Mouse (Mus musculus): ENCODE results near the gene Pde4d. TPM values are rescaled to one million over a fixed set of nuclear protein-coding genes. Genes with fewer than 3 reads are reported as not detected.

The Pde4d gene
- total RNA-seq, 2 experiments from 2014 or later = 36.9 to 46.8 TPM

DNA sequence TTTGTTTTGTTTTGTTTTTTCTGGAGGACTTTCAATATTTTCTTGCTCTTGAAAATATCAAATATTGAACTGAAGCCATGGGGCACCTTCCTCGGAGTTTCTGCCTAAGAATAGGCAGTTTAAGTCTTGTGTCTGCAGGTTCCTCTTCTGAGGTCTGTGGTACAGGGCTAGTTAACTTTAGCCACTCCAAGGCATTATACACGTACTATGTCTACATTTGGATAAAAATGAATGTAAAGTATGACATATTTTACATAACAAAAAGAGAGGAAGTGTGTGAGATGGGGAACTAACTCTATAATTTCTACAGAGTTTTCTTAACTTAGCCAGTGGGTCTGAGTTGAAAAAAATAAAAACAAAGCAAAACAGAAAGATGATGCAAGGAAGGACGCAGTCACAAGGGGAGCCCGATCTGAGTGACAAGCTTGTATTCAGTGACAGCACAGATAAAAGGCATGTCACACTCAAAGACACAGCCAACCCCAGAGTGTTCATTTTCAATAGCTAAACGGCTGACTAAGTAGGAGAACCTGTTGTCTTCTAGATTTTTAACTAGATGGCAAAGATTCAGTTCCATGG, 812.0 kb downstream of the Pde4d start:
- intact Hi-C loops (cut with DNase I) = no loop called here
- DNase-seq = no peak

DNA sequence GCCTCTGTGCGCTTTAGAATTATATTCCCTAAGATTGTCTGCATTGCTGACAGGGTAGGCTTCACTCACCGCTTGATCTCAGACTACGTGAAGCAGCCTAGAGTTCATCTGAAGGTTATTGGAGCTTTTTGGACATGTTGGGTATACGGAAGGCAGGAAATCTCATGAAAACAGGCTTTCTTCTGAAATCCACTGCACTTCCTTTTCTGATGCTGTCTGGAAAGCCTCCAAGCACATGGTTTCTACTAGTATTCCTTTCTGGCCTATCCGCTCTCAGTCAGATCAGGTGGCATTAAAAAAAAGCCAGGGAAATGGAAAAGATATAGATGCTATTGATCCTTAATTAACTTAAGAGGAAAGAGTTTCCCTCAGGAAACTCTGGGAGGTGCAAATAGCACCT, 812.8 kb downstream of the Pde4d start:
- peak in 1 of 2 experiments; percentile 12 for DNase-seq
- intact Hi-C loops (cut with DNase I) = no loop called here

DNA sequence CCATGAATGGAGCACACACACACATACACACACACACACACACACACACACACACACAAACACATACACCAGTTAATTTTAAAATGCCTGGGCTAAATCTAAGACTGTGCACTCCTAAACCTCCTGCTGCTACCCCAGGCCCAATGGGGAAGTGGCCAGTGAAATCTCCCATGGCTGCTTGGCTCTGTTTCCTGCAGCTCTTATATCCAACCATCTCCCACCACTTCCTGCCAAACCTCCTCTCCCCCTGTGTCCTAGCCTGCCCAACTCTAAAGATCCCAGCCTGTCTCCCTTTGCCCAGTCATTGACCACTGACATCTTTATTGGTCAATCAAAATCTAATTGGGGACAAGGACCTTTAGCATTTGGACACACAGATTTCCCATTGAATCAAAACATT, 814.1 kb downstream of the Pde4d start:
- DNase-seq = no peak
- intact Hi-C loops (cut with DNase I) = no loop called here

DNA sequence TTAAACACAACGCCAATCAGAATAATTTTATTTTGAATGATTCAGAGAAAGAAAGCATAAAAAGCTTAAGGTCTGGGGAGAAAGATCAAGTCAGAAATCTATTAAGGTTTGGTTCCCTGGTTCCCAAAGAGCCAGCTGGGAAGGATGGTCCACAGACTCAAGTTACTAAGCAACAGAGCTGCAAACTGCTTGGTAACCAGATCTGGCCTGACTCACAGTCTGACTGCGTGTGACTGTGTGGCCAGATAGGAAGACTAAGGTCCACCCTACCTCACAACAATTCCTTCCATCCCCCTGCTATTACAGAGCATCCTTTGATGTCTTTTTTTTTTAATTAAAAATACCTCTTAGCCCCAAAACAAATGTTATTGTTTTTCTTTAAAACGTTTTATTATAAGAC, 818.5 kb downstream of the Pde4d start:
- intact Hi-C loops (cut with DNase I) = loop anchor here (5.0 kb wide), 1 partner anchor 36 kb away; no protein-coding TSS in a partner anchor
- no peak for DNase-seq

DNA sequence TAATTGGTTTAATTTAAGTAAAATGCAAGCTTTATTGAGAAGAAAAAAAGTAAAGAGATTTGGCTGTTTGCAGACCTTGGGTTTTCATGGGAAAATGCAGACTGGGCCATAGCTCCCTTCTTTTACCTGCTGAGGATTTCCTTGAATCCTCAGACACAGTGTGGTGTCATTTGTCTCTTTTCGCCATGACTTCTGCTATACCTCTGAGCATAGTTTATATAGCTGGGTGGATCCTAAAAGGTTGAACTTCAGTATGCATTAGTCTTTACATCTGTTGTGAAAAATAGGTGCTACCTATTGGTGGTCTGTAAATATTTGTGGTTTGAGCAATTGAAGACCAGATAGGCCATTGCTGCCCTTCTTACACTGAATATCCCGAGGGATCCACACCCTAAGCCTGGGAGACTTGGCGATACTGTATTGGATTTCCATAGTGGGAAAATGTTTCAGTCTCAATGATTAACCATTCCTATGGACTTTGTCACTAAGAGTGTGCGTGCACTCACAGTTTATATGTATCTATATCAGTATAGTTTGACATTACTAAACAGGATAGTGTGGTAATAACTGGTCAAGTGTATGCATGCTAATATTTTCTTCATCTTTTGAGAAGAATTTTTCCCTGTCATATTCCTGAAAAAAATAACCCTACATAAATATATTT, 819.0 kb downstream of the Pde4d start:
- no peak for DNase-seq
- intact Hi-C loops (cut with DNase I) = loop anchor here (5.0 kb wide), 1 partner anchor 36 kb away; no protein-coding TSS in a partner anchor

DNA sequence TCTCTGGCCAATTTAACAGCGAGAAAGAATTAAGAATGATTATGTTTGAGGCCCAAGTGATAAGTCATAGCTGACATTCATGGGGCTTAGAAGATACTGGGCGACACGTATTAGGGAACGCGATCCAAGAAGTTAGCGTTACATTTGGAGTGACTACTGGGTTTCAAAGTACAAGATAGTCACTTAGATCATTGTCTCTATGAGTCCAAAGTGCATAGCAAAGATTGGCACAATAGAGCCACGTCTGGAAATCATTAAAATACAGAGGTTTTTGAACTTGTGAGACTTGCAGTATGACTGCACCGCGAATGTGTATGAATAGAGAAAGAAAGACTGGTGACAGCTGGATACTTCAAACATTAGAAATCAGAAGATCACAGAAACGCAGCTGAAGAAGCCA, 825.1 kb downstream of the Pde4d start:
- no peak for DNase-seq

DNA sequence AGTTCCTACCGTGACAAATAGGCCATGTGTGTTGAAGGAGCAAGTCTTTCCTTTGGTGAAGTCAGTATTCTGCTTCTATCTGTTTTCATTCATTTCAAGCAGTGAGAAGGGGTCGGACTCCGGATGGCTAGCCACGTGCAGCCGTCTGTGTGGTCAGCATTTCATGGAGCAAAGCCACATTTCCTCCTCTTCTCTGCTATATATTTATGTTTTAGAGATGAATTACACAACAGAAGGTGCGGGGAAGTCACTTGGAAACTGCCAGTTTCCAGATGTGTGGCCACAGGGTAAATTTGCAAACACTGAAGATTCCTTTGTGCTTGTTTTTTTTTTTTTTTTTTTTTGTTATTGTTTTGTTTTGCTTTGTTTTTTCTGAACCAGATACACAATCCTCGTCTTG, 828.0 kb downstream of the Pde4d start:
- intact Hi-C loops (cut with DNase I) = no loop called here
- DNase-seq = no peak

More for the DNA sequence above, 825.1 kb downstream of the Pde4d start:
- intact Hi-C loops (cut with DNase I) = no loop called here

DNA sequence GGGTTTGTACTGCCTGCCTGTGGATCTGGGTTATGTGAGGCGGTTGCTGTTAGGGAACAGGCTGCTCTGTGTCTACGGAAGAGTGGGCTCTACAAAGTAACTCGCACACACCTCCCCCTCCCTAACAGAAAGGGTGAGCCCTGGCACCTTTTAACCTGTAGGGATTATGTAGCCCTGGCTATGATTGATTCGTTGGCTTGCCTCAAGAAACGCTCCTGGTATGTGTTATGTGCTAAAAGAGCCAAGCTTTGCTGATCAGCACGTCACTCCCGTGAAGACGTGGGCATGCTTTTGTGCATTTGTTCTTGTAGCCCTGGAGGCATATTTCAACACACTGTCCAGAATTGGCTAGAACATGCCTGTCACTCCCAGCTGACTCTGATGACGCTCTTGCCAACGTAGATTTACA, 828.8 kb downstream of the Pde4d start:
- intact Hi-C loops (cut with DNase I) = no loop called here
- DNase-seq = no peak

DNA sequence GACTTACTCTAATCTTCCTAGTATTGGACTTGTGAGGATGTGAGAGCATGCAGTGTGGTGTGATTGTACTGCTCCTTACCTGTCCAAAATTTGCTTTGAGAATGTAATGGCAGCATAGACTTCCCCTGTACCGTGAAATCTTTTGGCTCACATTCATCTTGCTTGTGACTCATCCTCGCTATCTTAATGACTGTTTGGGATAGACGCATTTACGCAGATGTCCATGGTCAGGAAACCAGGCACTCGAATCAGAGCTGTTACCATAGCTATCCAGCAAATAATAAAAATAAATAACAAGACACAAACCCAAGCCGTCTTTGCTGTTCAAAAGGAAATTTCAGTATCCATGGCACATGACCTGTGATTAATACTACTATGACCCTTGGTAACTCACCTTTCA, 829.5 kb downstream of the Pde4d start:
- no peak for DNase-seq
- intact Hi-C loops (cut with DNase I) = no loop called here

DNA sequence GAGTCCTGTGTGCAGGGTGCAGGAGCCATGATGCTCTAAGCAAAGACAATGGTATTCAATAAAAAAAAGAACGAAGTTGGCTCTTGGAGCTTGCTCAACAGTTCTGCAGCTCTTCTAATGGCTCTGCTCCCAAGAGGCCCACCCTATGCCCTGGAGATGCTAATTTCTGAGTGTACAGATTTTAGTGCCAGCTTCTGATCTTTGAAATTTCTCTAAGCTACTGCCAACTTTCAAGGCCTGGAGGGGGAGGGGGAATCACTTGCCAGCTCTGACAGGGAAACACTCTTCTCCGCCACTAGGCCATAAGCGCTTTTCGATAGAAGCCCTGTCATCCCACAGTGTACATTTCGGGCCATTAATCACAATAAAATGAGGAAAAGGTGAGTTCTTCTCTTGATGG, 830.7 kb downstream of the Pde4d start:
- no peak for DNase-seq
- intact Hi-C loops (cut with DNase I) = no loop called here

DNA sequence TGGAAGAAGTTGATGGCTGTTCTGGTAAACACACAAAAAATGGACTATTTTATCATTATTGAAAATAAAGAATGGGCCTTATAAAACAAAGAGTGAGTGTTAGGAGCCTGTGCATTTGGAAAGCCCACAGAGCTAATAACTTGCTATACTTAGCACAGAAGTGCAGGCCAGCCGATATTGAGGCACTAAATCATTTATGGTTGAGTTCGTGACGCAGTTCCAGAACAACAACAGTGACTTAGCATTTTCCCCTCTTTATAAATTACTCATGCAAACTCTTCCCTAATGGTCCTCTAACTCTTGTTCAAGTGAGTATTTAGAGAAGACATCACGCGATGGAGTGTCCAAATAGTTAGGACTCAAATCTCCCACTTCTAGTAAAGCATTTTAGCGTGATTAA, 837.7 kb downstream of the Pde4d start:
- intact Hi-C loops (cut with DNase I) = no loop called here
- no peak for DNase-seq

DNA sequence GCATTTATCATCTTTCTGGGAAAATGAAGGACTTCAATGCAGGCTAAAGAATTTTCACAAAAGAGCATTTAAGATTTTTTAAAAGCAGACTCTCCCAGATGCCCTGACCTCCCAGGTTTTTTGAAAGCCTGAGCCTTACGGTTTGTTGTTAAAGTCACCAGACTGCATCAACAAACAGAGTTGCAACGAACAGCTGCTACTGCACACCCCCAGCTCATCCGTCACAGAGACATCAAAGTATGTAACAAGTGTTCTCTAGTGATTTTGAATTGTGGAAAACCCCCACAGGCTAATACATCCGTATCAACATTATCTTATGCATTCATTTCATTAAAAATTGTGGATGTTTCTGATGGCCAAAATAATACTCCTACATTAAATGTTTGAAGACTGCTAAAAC, 841.2 kb downstream of the Pde4d start:
- no peak for DNase-seq
- intact Hi-C loops (cut with DNase I) = no loop called here

DNA sequence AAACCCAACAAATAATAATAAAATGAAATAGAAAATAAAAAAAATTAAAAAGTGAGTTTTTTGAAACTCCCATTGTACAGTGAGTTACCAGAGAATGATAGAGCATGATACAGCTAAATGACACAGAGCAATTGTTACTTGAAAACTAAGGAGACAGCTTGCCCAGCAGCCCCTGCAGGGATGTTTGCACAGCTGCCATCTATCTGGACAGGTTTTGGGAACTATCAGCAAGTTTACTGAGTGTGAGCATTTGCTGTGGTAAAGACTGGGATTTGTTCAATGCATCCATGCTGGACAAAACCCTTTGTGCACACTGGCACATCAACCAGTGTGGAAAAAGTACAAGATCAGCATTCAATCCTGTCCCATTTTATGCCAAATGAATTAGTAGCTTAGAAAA, 843.3 kb downstream of the Pde4d start:
- no peak for DNase-seq
- intact Hi-C loops (cut with DNase I) = no loop called here

DNA sequence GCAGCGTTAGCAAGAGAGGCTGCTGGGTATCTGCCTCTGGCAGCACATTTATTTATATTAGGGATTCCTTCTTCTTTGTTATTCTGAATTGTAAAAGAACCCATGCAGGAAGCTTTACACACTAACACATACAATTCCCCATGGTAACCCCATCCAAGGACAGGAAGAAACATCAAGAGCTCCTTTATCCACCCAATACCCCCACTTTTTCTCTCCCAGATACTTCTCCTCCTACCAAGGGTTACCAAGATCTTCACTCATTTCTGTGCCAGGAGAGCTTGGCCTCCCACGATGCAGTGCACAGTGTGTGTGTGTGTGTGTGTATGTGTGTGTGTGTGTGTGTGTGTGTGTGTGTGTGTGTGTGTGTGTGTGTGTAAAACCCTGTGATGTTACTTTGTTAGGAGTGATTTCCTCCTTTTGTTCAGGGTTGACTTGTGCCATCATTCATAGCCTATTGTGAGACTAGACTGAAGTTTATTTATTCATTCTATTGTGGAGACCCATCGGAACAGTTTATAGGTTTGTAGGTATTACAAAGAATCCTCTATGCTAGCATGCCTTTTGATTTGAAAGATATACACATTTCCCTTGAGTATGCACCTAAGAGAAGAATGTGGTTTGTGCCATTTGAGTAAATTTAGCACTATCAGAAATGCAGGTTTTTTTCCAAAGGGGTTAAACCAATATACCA, 846.7 kb downstream of the Pde4d start:
- DNase-seq = no peak
- intact Hi-C loops (cut with DNase I) = no loop called here

DNA sequence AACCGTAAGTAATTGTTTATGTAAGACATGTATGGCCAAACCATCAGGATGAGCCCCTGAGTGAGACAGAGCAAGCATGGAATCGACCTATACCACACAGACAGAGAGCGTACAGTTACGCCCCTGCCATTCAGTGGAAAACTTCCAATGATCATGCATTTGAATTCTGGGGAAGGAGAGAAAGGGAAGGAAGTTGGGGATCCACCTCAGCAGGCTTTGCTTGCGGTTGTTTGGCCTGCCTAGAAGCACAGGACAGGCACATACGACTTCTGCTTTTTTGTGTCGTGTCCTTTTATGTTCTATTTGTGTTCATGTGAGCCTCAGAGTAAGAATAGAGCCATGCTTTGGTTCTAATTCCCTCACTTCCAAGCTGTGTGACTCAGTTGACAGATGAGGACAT, 849.1 kb downstream of the Pde4d start:
- intact Hi-C loops (cut with DNase I) = no loop called here
- DNase-seq = no peak

DNA sequence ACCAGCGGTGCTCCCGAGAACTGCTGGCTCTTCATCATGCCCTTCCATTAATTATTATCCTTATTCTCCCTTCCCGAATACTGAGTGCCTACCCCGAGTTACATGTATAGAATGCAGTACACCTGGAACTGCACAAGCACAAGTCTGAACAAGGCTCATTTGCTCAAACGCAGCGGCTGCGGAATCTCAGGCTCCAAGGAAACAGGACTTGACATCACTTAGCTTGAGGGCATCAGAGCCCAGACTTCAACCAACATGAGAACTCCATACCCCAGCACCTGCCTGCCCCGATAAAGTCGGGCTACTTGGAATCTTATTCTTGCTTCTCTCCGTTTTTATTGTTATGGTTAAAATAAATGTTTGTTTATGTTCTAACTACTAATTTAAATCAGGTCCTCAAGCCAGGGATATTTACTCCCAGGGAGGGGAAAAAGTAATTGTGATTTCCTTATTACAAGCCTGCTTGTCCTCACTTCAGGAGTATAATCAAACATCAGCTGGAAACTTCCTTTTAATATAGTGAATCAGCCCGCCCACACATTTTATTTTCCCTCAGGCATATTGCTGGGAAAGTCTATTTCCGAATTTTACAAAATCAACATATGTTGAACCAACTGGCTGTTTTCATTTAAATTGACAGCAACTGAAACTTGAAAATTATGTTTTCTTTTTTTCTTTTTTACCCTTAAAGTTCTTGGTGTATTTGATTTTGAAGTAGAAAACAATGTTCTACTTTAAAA, 849.9 kb downstream of the Pde4d start:
- DNase-seq = no peak
- intact Hi-C loops (cut with DNase I) = no loop called here

DNA sequence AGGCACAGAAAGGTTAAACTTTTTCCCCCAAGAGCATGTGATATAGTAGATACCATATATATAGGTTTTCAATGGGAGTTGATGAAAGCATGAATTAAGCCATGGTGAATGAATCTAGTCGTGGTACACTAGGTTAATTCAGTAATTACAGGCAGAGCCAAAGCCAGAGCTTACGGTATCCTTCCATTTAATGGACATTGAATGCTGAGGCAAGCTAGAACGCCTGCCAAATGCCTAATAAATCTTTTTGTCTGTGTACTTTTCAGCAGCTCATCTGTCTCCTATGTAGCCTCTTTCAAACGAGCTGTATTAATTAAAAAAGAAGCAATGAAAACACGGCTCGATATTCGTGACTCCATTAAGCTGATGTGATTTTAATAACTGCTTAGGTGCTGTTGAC, 862.8 kb downstream of the Pde4d start:
- DNase-seq = no peak
- intact Hi-C loops (cut with DNase I) = no loop called here

DNA sequence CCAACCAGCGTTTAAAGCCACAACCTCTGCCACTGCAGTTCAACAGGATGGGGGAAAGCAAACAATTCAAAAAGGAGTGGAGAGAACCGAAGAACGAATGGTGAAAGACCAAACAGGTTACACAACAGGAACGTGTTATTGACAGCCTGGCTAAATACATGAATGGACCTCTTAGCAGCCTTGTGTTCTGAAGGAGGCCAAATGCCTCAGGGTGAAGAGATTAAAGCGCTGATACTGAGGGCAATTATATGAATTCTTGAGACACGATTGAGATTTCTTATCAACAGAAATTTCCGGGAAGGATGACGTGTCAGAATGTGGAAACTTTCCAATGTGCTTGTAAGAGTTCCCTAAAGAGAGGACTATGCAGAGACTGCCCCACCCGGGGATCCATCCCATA, 865.9 kb downstream of the Pde4d start:
- no peak for DNase-seq
- intact Hi-C loops (cut with DNase I) = no loop called here

DNA sequence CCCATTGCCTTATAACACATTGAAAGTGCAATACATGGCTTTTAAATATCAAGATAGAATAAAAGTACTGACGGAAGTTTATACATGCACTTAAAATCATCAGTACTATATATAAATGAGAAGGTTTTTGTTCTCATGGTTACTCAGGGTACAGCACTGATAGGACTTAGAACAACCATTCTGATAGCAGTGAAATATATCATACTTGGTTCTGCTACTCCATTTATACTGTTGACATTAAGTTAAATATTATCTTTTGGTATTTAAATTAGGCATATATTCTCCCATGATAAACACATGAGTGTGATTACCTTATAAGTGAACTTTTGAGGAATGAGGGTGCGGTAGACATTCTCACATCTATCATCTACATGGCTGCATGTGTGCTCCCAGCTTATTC, 867.9 kb downstream of the Pde4d start:
- intact Hi-C loops (cut with DNase I) = no loop called here
- DNase-seq = no peak

DNA sequence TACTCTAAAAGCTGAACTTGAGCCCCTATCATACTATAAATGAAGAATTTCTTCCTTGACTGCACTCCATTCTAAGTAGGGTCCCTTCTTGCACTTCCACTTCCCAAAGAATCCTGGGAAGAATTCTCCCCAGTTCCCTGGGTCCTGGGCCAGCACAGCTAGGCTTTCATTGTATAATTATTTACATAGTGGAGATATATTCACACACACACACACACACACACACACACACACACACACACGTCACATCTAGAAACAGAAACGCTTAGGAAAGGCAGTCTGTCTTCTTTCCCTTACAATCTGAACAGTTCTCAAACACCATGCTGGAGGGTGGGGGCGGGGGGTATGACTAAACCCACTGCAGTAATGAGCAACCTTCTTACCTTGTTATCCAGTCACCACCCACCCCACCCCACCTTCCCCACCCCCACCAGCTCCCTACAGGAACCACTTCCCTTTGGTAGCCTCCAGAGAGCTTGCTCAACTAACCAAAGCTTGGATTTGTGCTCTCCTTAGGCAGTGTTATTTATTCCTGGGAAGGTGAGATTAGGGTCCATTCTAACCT, 868.8 kb downstream of the Pde4d start:
- no peak for DNase-seq
- intact Hi-C loops (cut with DNase I) = no loop called here

DNA sequence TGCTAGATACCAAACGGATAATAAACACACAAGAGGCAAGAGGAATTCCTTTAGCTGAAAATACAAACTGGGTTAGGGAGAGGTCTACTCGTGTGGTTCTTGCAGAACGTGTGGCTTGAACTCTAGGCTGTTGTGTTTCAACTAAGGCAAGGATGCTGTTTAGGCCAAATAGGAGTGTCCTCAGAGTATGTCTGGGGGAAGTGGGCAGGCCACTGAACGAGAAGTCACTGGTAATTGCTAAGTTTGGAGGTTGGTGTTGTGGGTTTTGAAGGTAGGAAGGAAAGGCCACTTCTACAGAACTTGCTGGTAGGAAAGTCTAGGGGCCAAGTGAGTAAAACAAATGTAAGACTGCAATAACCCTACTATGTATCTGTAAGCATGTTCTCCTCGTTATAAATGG, 876.3 kb downstream of the Pde4d start:
- intact Hi-C loops (cut with DNase I) = no loop called here
- no peak for DNase-seq

Data from heart, postnatal 14 days (tissue).